Mouse (Mus musculus) ES-Bruce4 (cell line): ENCODE measurements at regions not wholly inside any gene's neighbourhood (a gene's known extent, or its start where the extent isn't known, plus 50 kb on each side); places are given as distances from the start of the nearest gene placed in this dataset.

Experiments
- CTCF ChIP-seq: IDR thresholded peaks from one replicate; pipeline ENCODE4 v1.8.1; 2011; ENCODE audit warnings: low read depth, low read length
- EP300 ChIP-seq: IDR thresholded peaks from 2 replicates; pipeline ENCODE4 v1.6.1; 2011; ENCODE audit warnings: low read depth, low read length; ENCODE audit not compliant: insufficient read depth
- POLR2A ChIP-seq: IDR thresholded peaks from one replicate; pipeline ENCODE4 v1.8.1; 2011; ENCODE audit warnings: low read length; ENCODE audit not compliant: insufficient read depth

DNA sequence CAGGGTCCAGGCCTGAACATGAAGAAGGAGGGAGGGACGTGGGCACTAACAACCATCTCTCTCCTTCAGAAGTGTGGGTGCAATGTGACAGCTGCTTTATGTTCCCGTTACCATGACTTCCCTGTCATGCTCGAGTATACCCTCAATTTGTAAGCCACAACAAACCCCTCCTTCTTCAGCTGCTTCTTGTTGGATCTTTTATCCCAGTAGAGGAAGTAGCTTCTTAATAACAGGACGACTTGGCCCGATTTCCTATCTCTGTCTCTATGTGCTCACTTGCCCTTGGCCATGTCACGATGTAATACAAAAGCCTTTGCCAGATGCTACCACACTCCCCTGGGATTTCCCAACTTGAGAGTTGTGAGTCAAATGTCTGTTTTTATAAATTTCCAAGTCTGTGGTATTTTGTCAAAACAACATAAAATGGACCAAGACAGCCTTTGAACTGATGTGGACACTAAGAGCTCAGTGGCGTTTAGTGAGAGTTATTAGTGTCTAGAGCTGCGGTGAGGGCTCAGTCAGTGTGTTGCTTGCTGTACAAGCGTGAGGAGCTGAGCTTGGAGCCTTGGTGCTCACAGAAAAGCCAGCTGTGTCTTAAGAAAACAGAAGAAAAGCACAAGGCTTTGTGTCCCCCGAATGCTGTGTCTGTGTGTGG is 138.8 kb upstream of the Ddhd1 start:
- TF ChIP-seq CTCF (no peak), EP300 (no peak), POLR2A (no peak)
